Mouse (Mus musculus) intestine, postnatal 0 days (tissue): ENCODE data around the gene Sh3gl3. TPM values are rescaled to one million over a fixed set of nuclear protein-coding genes. Genes with fewer than 3 reads are reported as not detected.

Experiments used
- ATAC-seq: fragments of 200-750 bp; cut with Nextera tagmentation; 2 replicates; pipeline ENCODE4 v1.8.0; 2017; ENCODE audit warnings: mild to moderate bottlenecking, moderate TSS enrichment, moderate library complexity
- H3K27ac ChIP-seq: fragments of 300-500 bp; sonication (generic); 2 replicates; pipeline ENCODE4 v1.5.1; 2014; ENCODE audit warnings: mild to moderate bottlenecking, low read depth, low read length, moderate library complexity
- H3K27me3 ChIP-seq: fragments of 300-500 bp; sonication (generic); replicated peaks from 2 replicates; pipeline ENCODE4 v1.6.1; 2014; ENCODE audit warnings: low read length, mixed read lengths; ENCODE audit not compliant: control insufficient read depth, insufficient read depth
- H3K36me3 ChIP-seq: fragments of 300-500 bp; sonication (generic); 2 replicates; pipeline ENCODE4 v1.6.1; 2014; ENCODE audit warnings: mild to moderate bottlenecking, moderate library complexity; ENCODE audit not compliant: control insufficient read depth, insufficient read depth
- H3K4me1 ChIP-seq: fragments of 300-500 bp; sonication (generic); replicated peaks from 2 replicates; pipeline ENCODE4 v1.6.1; 2014; ENCODE audit warnings: antibody characterized with exemption, low read length, mixed read lengths; ENCODE audit not compliant: control insufficient read depth, insufficient read depth
- H3K4me2 ChIP-seq: fragments of 300-500 bp; sonication (generic); replicated peaks from 2 replicates; pipeline ENCODE4 v1.6.1; 2014; ENCODE audit warnings: low read depth, mild to moderate bottlenecking, moderate library complexity
- H3K4me3 ChIP-seq: fragments of 300-500 bp; sonication (generic); 2 replicates; pipeline ENCODE4 v1.5.1; 2014; ENCODE audit warnings: low read depth, low read length
- H3K9ac ChIP-seq: fragments of 300-500 bp; sonication (generic); 2 replicates; pipeline ENCODE4 v1.6.1; 2014; ENCODE audit warnings: mild to moderate bottlenecking, low read depth, low read length
- H3K9me3 ChIP-seq: fragments of 300-500 bp; sonication (generic); 2 replicates; pipeline ENCODE4 v1.6.1; 2016; ENCODE audit warnings: mixed run types; ENCODE audit not compliant: control insufficient read depth
- CTCF ChIP-seq: sonication (generic); IDR thresholded peaks from 2 replicates; pipeline ENCODE4 v1.5.1; 2016; ENCODE audit warnings: low read depth, mild to moderate bottlenecking, control low read depth, antibody characterized with exemption, moderate library complexity
- WGBS: fragments of 180-500 bp; shearing (Covaris S2); extraction: QIAGEN DNeasy Blood & Tissue Kit; methylation state at CpG from one replicate; pipeline ENCODE4 v1.1.7; 2014; 5-methylcytosine and 5-hydroxymethylcytosine counted together
- polyA plus RNA-seq: library from polyadenylated mRNA; unstranded; fragments of >200 nt; fragmentation: Nextera tagmentation; extraction: Ambion mirVana; gene quantifications from 2 replicates; pipeline ENCODE4 v1.2.1, GENCODE M21; 2015

Gene Sh3gl3
- polyA plus RNA-seq = 8.7 and 9.6 TPM in 2 replicates

DNA sequence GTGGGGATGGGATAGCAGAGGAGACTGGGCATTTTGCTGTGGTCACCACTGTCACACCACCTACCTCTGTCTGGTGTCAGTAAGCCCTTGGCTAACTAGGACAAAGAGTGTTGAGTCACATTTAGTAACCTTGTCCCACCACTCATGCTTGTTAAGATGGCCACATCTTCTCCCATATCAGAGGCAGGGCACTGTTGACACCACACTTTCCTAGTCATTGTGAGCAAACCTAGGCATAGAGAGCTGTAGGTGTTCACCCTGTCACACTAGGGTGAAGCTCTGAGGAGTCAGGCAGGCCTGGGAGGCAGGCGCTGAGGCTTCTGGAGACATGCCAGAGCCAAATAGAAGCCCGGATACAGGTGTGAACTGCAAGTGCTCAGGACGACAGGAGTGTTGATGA, at the start of gene Sh3gl3:
Gene Sh3gl3, plus strand, starts transcription at position 301 of the 400 bp plus-strand sequence.
- no peak for TF ChIP-seq CTCF
- H3K4me3 ChIP-seq = peak within 1 kb of the TSS; percentile 54
- 0 out of 2 replicates have a peak, but pooled peaks cover 9% of the 10 kb centered on the region for H3K27me3 ChIP-seq
- no peak within 1 kb of the TSS for H3K27ac ChIP-seq
- ATAC-seq = no peak
- H3K9me3 ChIP-seq = no peaks in the 10 kb centered on the region
- no peaks in the 10 kb centered on the region for H3K4me1 ChIP-seq
- 74% methylated on average over 3 of the region's 3 CpGs for WGBS
- H3K36me3 ChIP-seq = no peaks in the 10 kb centered on the region
- no peak within 1 kb of the TSS for H3K9ac ChIP-seq
- H3K4me2 ChIP-seq = peak within 1 kb of the TSS; percentile 87

DNA sequence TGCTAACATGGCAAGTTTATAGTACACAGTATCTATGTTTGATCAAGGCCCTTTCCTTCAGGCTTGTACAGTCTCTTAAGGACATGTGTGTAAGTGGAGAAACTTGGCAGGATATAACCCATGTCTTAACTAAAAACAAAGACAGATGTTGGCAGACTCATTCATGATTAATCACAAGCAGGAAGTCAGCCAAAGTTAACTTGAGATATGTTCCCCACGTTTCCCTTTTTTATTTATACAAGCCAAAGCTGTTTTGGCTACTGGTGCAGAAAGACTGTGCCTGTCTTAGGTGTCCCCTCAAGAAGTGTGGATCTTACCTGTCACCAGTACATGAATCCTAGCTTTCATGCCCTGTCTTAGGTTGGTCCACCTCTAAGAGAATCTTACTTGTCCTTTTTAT, 35.4 kb upstream of the Sh3gl3 start:
- 43% methylated on average over 1 of the region's 1 CpGs for WGBS
- Histone ChIP-seq H3K4me1 (no peaks in the 10 kb centered on the region), H3K4me2 (no peak overlapping the region), H3K36me3 (no peaks in the 10 kb centered on the region), H3K27ac (no peak overlapping the region), H3K9ac (no peak overlapping the region), H3K9me3 (no peaks in the 10 kb centered on the region), H3K4me3 (no peak overlapping the region), H3K27me3 (no peaks in the 10 kb centered on the region)
- no peak for TF ChIP-seq CTCF
- ATAC-seq = no peak

DNA sequence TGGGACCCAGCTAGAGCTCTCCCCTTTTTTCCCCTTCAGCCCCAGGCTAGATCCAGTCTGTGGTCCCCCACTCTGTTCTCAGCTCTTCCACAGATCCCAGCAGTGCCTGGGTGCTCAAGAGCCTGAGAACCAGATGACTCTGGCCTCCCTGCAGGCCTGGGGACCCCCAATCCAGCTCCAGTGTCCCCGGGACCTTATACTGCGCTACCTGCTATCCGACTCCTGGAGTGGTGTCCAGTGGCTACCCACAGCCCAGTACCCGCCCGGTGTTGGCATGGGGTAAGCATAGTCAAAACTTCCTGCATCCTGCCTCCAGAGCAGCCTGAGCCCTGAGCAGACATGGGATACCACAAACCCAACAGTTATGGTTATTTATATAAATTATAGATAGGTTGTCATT, 26.5 kb upstream of the Sh3gl3 start:
- H3K4me1 ChIP-seq = no peaks in the 10 kb centered on the region
- no peaks in the 10 kb centered on the region for H3K36me3 ChIP-seq
- H3K27ac ChIP-seq = no peak overlapping the region
- TF ChIP-seq CTCF = no peak
- 91% methylated on average over 5 of the region's 5 CpGs for WGBS
- no peak overlapping the region for H3K9ac ChIP-seq
- H3K9me3 ChIP-seq = no peaks in the 10 kb centered on the region
- ATAC-seq = no peak
- no peak overlapping the region for H3K4me3 ChIP-seq
- H3K4me2 ChIP-seq = no peak overlapping the region
- no peaks in the 10 kb centered on the region for H3K27me3 ChIP-seq

DNA sequence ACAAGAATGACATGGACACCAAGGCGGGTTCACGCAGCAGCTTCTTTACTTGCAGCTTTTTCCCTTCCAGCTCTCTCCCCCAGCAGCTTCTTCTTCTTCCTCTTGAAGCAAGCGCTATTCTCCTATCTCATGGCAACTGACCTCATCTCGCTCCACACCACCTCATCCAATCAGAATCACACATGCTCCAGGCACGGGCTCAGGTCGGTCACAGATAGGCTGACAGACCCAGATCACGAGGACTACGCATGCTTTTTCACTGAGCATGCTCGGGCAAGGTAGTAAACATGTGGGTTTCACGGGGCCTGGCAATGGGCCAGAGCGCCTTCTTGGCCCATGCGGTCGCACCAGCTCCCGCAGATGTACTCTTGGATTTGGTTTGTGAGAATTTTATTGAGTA, 9.0 kb upstream of the Sh3gl3 start:
- WGBS = 92% methylated on average over 14 of the region's 14 CpGs
- no peak overlapping the region for H3K27ac ChIP-seq
- no peak overlapping the region for H3K4me3 ChIP-seq
- no peak overlapping the region for H3K4me2 ChIP-seq
- no peaks in the 10 kb centered on the region for H3K4me1 ChIP-seq
- ATAC-seq = no peak
- H3K27me3 ChIP-seq = no peaks in the 10 kb centered on the region
- H3K36me3 ChIP-seq = no peaks in the 10 kb centered on the region
- no peaks in the 10 kb centered on the region for H3K9me3 ChIP-seq
- H3K9ac ChIP-seq = no peak overlapping the region
- TF ChIP-seq CTCF = no peak

DNA sequence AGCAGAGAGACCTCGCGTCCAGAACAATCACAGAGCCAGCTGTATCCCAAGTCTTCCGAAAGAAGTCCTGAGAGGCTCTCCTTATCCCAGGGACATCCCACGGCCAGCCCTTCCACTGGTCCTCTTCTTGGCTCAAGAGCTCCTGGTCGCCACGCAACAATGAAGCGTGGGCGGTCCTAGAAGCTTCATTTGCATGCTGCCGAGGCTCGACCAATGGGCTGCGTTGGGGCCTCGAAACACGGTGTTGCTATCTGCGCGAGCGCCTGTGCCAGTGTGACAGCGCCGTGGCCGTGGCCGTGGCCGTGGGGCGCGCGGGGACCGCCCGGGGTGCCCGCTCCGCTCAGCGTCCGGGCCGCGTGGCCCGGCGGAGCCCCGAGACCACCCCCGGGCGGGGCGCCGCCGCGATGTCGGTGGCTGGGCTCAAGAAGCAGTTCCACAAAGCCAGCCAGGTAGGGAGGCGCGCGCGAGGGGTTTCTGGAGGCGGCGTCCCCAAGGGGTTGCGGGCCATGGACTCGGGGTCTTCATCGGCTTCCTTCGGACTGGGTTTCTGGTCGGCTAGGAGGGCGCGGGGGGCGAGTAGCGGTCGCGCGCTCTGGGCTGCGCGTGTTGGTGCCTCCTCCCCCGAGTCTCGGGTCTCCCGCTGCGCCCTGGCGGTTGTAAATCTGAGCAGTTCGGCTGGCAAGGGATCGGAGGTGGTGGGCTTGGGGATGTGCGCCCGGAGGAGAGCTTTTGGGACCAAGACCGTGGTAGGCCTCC, 1.1 kb downstream of the Sh3gl3 start:
- ATAC-seq = peak; percentile 71
- H3K4me2 ChIP-seq = peak overlapping the region; percentile 87
- no peaks in the 10 kb centered on the region for H3K4me1 ChIP-seq
- no peak for TF ChIP-seq CTCF
- peak overlapping the region; percentile 54 for H3K4me3 ChIP-seq
- H3K9me3 ChIP-seq = no peaks in the 10 kb centered on the region
- H3K27ac ChIP-seq = no peak overlapping the region
- H3K27me3 ChIP-seq = 0 out of 2 replicates have a peak, but pooled peaks cover 9% of the 10 kb centered on the region
- 1% methylated on average over 68 of the region's 72 CpGs for WGBS
- H3K9ac ChIP-seq = no peak overlapping the region
- no peaks in the 10 kb centered on the region for H3K36me3 ChIP-seq

DNA sequence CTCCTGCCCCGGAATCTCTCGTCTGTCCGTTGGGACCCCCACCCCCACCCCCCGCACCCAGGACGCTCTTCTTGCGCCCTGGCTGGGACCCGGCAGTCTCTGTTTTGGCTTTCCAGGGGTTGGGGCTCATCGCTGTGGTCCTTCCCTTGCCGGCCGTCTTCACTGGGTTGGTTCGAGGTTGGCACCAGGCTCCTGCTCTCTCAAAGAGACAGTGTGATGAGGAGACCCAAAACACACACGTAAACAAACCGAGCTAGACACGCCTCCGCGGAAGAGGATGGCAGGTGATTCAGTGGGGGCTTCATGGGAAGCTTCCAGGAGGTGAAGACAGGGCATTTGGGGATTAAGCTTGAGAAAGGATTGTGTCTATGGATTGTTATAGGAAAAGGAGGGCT, 1.7 kb downstream of the Sh3gl3 start:
- Histone ChIP-seq H3K4me1 (no peaks in the 10 kb centered on the region), H3K9ac (no peak overlapping the region), H3K27ac (no peak overlapping the region), H3K36me3 (no peaks in the 10 kb centered on the region), H3K27me3 (0 out of 2 replicates have a peak, but pooled peaks cover 9% of the 10 kb centered on the region), H3K9me3 (no peaks in the 10 kb centered on the region), H3K4me2 (peak overlapping the region; percentile 87), H3K4me3 (peak overlapping the region; percentile 54)
- 2% methylated on average over 16 of the region's 16 CpGs for WGBS
- TF ChIP-seq CTCF = no peak
- no peak for ATAC-seq
